Comparison of ENCODE assay signal across 13 mouse cellular contexts in genomic region chr5:122000381-122000780, GRCm38 (mm10). TPM values are rescaled to one million over a fixed set of nuclear protein-coding genes. Genes with fewer than 3 reads are reported as not detected.
DNase-seq lines count a peak whose midpoint lies in the region; ATAC-seq and TF ChIP-seq lines count a peak whose summit lies in the region.
"Had no signal": no experiment of that assay in that cellular context is flagged by ENCODE, and none has a peak within 500 bp of the region (broad histone marks: within the 10 kb centered on the region; RNA-seq: fewer than 3 reads in every experiment).

No protein-coding gene starts in this region.

- no peak for TF ChIP-seq POLR2A in olfactory bulb, adult 2 months (IDR thresholded peaks at IDR 0.05; ENCODE audit: insufficient read depth, low read depth, low read length)

- H3K4me3 ChIP-seq in forebrain, embryonic 15.5 days: no peak overlapping the region
- no peak overlapping the region for H3K4me3 ChIP-seq in forebrain, embryonic 12.5 days (replicated peaks)
- peak overlapping the region; percentile 45 for H3K4me3 ChIP-seq in left cerebral cortex, adult 2 months
- no peak overlapping the region; the same call in 1 of the 2 replicates for H3K4me3 ChIP-seq in gastrocnemius, adult 2 months
- peak overlapping the region; percentile 6; the same call in 1 of the 2 replicates for H3K4me3 ChIP-seq in olfactory bulb, adult 2 months (ENCODE audit: insufficient read depth, low read depth, low read length)
- H3K4me3 ChIP-seq: embryonic facial prominence, embryonic 15.5 days had no signal

- peak; percentile 35; the same call in 1 of the 2 replicates for ATAC-seq in forebrain, embryonic 15.5 days (replicated peaks)
- no peak for ATAC-seq in forebrain, embryonic 12.5 days (ENCODE audit: low FRiP score)

- H3K9ac ChIP-seq in forebrain, embryonic 15.5 days (replicated peaks): no peak overlapping the region
- H3K9ac ChIP-seq in forebrain, embryonic 12.5 days: no peak overlapping the region
- H3K9ac ChIP-seq: embryonic facial prominence, embryonic 15.5 days had no signal

- H3K9me3 ChIP-seq in forebrain, embryonic 15.5 days: no peaks in the 10 kb centered on the region
- no peaks in the 10 kb centered on the region for H3K9me3 ChIP-seq in forebrain, embryonic 12.5 days
- H3K9me3 ChIP-seq: embryonic facial prominence, embryonic 15.5 days had no signal

- DNase-seq in left cerebral cortex, adult 2 months (ENCODE audit: extremely low spot score in 1 of 2, low spot score in 2 of 2): peak in 1 of 2 experiments; percentile 24
- no peak for DNase-seq in left cerebral cortex, postnatal 10 days (ENCODE audit: extremely low spot score in 1 of 2, low spot score in 2 of 2)
- DNase-seq in gastrocnemius, adult 2 months: peak; percentile 76
- DNase-seq in MN1 (ENCODE audit: low spot score): no peak
- DNase-seq in adrenal gland, adult 18-20 months (ENCODE audit: low spot score in 2 of 2): no peak
- DNase-seq: adrenal gland, adult 8-10 months; kidney, adult 18-20 months; lung, postnatal 4 days had no signal

- H3K4me2 ChIP-seq in forebrain, embryonic 15.5 days (replicated peaks): no peak overlapping the region
- H3K4me2 ChIP-seq in forebrain, embryonic 12.5 days: no peak overlapping the region
- H3K4me2 ChIP-seq: embryonic facial prominence, embryonic 15.5 days; liver, embryonic 11.5 days had no signal

- intact Hi-C loops in left cerebral cortex, adult 2 months (cut with DNase I): loop anchor here (2.0 kb wide), 2 partner anchors 42 to 108 kb away; no protein-coding TSS in a partner anchor
- intact Hi-C loops in left cerebral cortex, postnatal 10 days (cut with DNase I): no loop called here
- intact Hi-C loops in gastrocnemius, adult 2 months (cut with DNase I): loop anchor here (5.0 kb wide), 1 partner anchor 52 kb away; the partner anchor contains the start of gene Cux2

- TF ChIP-seq CTCF in left cerebral cortex, adult 2 months (IDR thresholded peaks at IDR 0.05): no peak
- no peak for TF ChIP-seq CTCF in gastrocnemius, adult 2 months (IDR thresholded peaks at IDR 0.05)
- TF ChIP-seq CTCF in olfactory bulb, adult 2 months (IDR thresholded peaks at IDR 0.05; ENCODE audit: insufficient read depth, low read depth, low read length): no peak; the same call in 1 of the 2 replicates

- no peak overlapping the region; the same call in 1 of the 2 replicates for H3K27ac ChIP-seq in forebrain, embryonic 15.5 days (replicated peaks)
- H3K27ac ChIP-seq in forebrain, embryonic 12.5 days: no peak overlapping the region
- peak overlapping the region; percentile 82 for H3K27ac ChIP-seq in left cerebral cortex, adult 2 months
- peak overlapping the region; percentile 91 for H3K27ac ChIP-seq in gastrocnemius, adult 2 months
- H3K27ac ChIP-seq in olfactory bulb, adult 2 months (ENCODE audit: insufficient read depth, low read depth, low read length): no peak overlapping the region
- H3K27ac ChIP-seq: embryonic facial prominence, embryonic 15.5 days had no signal

- whole genome bisulfite sequencing in forebrain, embryonic 15.5 days: 63% methylated on average over 16 of the region's 16 CpGs
- WGBS in forebrain, embryonic 12.5 days: 87% methylated on average over 16 of the region's 16 CpGs
- WGBS in olfactory bulb, adult 2 months: 30% methylated on average over 16 of the region's 16 CpGs

- no peaks in the 10 kb centered on the region for H3K27me3 ChIP-seq in forebrain, embryonic 15.5 days
- H3K27me3 ChIP-seq in forebrain, embryonic 12.5 days: no peaks in the 10 kb centered on the region

- H3K36me3 ChIP-seq in forebrain, embryonic 15.5 days: no peaks in the 10 kb centered on the region
- no peaks in the 10 kb centered on the region for H3K36me3 ChIP-seq in forebrain, embryonic 12.5 days (replicated peaks)
- H3K36me3 ChIP-seq: embryonic facial prominence, embryonic 15.5 days had no signal

- peaks cover 38% of the 10 kb centered on the region for H3K4me1 ChIP-seq in forebrain, embryonic 15.5 days
- peaks cover 21% of the 10 kb centered on the region; the same call in 1 of the 2 replicates for H3K4me1 ChIP-seq in forebrain, embryonic 12.5 days
- peaks cover 27% of the 10 kb centered on the region for H3K4me1 ChIP-seq in olfactory bulb, adult 2 months (ENCODE audit: control insufficient read depth, insufficient read depth, low read length)

RNA-seq across cellular contexts. Expression of gene Cux2, which starts 49.5 kb away (rescaled TPM):
- polyA plus RNA-seq in forebrain, embryonic 15.5 days (2015; fragmentation: Nextera tagmentation; extraction: Ambion mirVana): 32.3 and 33.7 TPM in 2 replicates
- 13.7 and 14.0 TPM in 2 replicates for polyA plus RNA-seq in forebrain, embryonic 12.5 days (2016; fragmentation: Nextera tagmentation; extraction: Ambion mirVana)
- 100 to 1,000 TPM; 194 to 215 TPM for total RNA-seq in left cerebral cortex, adult 2 months (2021)
- 100 to 1,000 TPM; 180 to 194 TPM for total RNA-seq in left cerebral cortex, postnatal 10 days (2021)
- total RNA-seq in gastrocnemius, adult 2 months (2021): 1 to 10 TPM; 3.9 to 6.0 TPM
- not detected in 2 replicates for polyA plus RNA-seq in olfactory bulb, adult 2 months (2012; ENCODE audit: insufficient read depth, insufficient read length, low replicate concordance, missing spikeins)
- 10 to 100 TPM; 11.4 to 15.0 TPM for total RNA-seq in adrenal gland, adult 18-20 months (2021)

Comparison
In these comparisons a context has a peak if more than half of its experiments do, and no peak if none do; other contexts are left out.
1. H3K27ac ChIP-seq: peak in left cerebral cortex, adult 2 months (single experiment) and gastrocnemius, adult 2 months (single experiment); none in forebrain, embryonic 15.5 days (single experiment), forebrain, embryonic 12.5 days (single experiment) and olfactory bulb, adult 2 months (single experiment).
2. H3K4me3 ChIP-seq: peak in left cerebral cortex, adult 2 months (single experiment) and olfactory bulb, adult 2 months (single experiment); none in forebrain, embryonic 15.5 days (single experiment), forebrain, embryonic 12.5 days (single experiment) and gastrocnemius, adult 2 months (single experiment).
3. RNA of gene Cux2, which starts 49.5 kb away (total RNA-seq): 194 to 215 TPM in left cerebral cortex, adult 2 months and 180 to 194 TPM in left cerebral cortex, postnatal 10 days; 11.4 to 15.0 TPM in adrenal gland, adult 18-20 months and 3.9 to 6.0 TPM in gastrocnemius, adult 2 months; every median in the first group is over 10 times any median in the second.